Mouse (Mus musculus) liver, adult (tissue): ENCODE data around the gene Mafk.

Experiments
- GATA4 ChIP-seq: IDR thresholded peaks from 2 replicates; pipeline ENCODE4 v1.6.1; 2014; ENCODE audit warnings: mild to moderate bottlenecking, low read length; ENCODE audit not compliant: insufficient replicate concordance

Mafk gene

DNA sequence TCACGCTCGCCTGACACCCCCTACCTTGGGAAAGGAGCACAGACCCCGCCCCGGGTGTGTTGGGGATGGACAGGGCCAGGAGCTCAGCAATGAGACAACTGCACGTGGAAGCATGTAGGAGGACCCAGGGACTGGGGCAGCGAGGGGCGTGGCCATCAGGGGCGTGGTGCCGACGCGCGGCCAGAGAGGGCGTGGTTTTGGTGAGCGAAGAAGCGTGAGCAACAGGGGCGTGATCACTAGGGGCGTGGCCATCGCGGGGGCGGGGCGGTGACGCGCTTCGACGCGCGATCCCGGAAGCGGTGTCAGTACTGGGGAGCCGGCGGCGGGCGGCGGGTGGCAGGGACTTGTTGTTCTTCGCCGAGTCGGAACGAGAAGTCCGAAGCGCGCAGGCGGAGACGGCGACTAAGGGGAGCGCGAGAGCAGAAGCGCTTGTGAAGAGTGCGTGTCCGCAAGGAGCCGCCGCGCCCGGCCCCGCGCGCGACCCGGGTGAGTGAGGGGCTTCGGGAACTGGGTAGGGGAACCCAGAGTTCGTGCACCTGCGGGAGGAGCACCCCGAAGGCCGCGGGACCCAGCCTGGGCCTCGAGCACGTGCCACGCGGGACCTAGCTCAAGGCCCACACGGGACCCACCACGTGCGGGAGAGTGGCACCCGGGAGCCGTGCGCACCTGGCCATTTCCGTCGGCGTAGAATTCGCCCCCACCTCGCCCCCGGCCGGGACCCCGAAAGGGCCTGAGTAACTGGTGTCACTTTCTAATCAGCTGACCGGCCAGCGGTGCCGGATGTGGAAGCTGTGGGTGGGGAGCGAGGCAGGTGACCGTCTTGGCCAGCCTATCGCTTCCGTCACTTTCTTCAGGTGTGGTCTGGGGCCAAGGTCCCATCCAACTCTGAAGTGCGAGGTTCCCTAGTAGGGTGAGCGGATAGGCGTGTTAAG, at the start of gene Mafk:
Mafk (plus strand) TSS at position 287 of the 932 bp plus-strand sequence.
- TF ChIP-seq GATA4 = no peak

- no peak for TF ChIP-seq GATA4
Measured at GRCm38 (mm10) chr5:139745771-139746170, 45.5 kb upstream of the Mafk start.

DNA sequence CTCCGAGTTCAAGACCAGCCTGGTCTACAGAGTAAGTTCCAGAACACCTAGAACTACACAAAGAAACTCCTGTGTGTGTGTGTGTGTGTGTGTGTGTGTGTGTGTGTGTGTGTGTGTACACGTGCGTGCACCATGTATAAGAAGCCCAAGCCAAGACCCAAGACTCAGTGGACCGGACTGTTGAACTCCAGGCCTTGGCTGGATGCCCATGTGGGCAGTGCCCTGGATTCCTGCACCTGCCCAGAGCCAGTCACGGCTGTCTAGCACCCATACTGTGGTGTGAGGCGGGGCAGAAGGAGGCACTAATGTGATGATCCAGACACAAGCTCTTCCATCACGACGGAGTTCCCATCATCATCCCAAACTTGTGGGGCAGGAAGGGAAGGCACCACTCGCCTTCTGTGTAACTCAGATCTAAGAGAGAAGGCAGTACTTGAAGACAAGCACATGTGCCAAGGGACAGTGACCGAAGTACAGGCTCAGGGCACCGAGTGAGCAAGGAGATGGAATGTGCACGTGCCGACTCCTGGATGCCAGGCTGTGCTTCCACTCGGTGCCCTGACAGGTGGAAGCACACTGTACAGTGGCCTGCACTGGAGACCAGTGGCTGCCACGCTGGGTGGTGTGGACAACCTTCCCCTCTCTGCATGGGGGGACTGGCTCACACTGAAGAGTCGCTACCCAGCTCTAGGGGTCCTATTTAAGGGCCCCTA, 41.7 kb upstream of the Mafk start:
- TF ChIP-seq GATA4 = no peak

GRCm38 (mm10) chr5:139750535-139750934, 40.8 kb upstream of the Mafk start:
- no peak for TF ChIP-seq GATA4

DNA sequence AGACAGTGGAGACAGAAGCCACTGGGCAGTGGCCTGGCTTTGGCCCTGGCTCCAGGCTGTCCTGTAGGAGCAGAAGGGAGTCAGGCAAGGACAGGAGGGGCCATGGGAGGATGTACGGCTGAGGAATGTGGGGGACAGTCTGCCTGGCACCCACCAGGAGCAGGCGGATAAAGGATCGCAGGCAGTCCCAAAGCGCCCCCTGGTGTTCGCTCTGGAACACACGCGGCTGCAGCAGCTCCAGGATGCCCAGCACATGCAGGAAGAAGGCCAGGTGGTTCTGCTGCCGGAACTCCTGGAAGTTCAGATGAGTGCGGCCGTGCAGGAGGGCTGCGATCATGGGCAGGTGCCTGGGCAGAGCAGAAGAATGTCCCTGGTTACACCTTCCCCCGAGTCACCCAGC, 36.6 kb upstream of the Mafk start:
- no peak for TF ChIP-seq GATA4

GRCm38 (mm10) chr5:139756135-139756534, 35.2 kb upstream of the Mafk start:
- TF ChIP-seq GATA4 = no peak

DNA sequence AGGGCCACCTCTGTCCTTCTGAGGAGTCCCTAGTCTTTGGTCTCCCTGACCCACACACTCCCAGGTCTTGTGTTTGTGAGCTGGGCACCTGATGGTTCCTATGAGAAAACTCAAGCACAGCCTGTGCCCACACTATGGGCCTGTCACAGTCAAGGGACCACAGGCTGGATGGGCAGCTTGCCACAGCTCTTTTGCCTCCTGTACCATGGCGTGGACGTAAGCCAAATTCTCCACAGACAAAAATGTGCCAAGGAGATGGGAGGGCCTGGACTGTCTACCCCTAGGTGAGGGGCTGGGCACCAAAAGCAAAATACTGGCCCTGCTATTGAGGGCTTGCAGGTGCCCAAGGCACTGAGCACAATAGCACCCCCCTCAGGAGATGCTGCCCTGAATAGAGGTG, 34.7 kb upstream of the Mafk start:
- no peak for TF ChIP-seq GATA4

DNA sequence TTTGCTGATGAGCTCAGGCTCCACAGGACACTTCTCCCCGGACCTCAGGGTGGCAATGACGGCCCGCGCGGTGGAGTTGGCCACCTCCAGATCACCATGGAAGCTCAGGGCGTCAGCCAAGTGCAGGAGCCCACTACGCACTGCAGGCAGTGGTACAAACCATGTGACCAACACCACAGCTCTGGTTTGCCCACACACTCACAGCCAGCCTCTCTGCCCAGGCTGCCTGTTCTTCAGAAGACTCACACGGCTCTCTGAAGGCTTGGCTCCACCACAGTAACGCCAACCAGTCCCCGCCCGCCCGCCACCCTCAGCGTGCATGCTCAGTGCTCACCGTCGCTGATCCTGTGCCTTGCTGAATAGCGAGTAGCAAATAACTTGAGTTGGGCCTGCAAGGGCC, 33.2 kb upstream of the Mafk start:
- no peak for TF ChIP-seq GATA4

- no peak for TF ChIP-seq GATA4
Measured at GRCm38 (mm10) chr5:139764296-139764695, 27.0 kb upstream of the Mafk start.

GRCm38 (mm10) chr5:139768216-139768615, 23.1 kb upstream of the Mafk start:
- no peak for TF ChIP-seq GATA4

DNA sequence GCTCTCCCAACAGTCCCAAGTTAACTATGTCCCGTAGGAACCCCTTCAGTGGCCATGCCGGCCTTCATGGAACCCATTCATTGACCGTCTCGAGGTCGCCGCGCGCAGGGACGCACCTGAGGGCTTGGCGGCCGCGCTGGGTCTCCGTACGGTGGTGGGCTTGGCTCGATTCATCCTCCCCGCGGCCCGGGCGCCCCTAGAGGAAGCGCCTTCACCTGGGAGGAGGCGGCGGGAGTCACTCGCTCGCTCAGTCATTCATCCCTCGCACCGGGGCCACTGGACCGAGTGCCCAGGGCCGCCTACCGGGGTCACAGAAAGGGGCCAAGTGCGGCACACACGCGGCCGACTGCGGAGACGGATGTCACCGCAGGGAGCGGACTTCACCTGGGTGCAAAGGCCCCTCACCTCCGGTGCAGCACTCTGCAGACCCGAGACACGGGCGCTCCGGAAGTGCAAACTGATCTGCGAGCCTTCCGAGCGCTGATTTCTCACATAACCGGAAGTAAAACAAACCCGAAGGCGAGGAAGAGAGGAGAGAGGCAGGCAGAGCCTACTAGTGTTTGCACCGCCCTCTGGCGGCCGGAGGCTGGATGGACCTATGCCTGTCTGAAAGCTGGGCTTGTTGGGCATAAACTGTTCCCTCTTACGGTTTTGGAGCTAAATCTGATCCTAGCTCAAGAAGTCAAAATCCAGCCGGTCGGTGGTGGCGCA, 15.9 kb upstream of the Mafk start, which contains the start of gene Ints1:
Ints1 (minus strand) TSS at position 459 of the 711 bp plus-strand sequence.
- peak; percentile 41; the same call in 1 of the 2 replicates for TF ChIP-seq GATA4

- TF ChIP-seq GATA4 = no peak
Measured at GRCm38 (mm10) chr5:139776966-139777365, 14.3 kb upstream of the Mafk start.

DNA sequence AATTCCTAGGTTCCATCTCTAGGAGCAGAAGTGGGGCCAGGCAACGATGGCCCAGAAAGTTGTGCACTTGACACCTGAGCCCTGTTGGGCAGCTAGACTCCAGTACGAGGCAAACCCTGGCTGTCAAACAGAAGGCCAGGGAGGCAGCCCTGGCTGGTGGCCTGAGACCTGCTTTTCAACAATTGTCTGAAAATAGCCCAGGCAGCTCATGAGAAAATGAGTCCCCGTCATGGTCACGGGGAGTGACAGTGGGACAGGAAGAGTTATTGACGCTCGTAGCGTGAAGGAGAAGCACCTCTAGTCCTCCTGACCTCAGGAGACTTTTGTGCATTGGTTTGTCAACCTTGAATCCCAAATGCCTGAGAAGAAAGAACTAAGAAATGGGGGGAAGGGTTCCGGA, 9.9 kb upstream of the Mafk start:
- TF ChIP-seq GATA4 = no peak

- no peak for TF ChIP-seq GATA4
Measured at GRCm38 (mm10) chr5:139789466-139789865, 1.8 kb upstream of the Mafk start.

- TF ChIP-seq GATA4 = no peak
Measured at GRCm38 (mm10) chr5:139792159-139792775, 954 bp downstream of the Mafk start.
